Mouse (Mus musculus) MEL (cell line): ENCODE measurements around the gene Mrm1. TPM values are rescaled to one million over a fixed set of nuclear protein-coding genes. Genes with fewer than 3 reads are reported as not detected.
A peak's percentile ranks its signal among the peaks of the same experiment; 100 is the strongest.

Source experiments
- DNase-seq: peaks from one replicate; pipeline ENCODE4 v3.0.0; 2011; ENCODE audit warnings: low read depth, low spot score
- H3K27ac ChIP-seq: 2 replicates; pipeline ENCODE4 v1.5.1; 2012; ENCODE audit warnings: low read depth, mild to moderate bottlenecking, control low read depth, low read length, moderate library complexity; ENCODE audit not compliant: control insufficient read depth
- H3K27me3 ChIP-seq, 2 experiments: fragments of 150-350 bp in 1 of 2; sonication (generic) in 1 of 2; 2 replicates each; pipeline ENCODE4 v1.6.1; 2012; ENCODE audit warnings: low read length in 2 of 2, mild to moderate bottlenecking in 2 of 2, improper control_type of control experiment in 1 of 2, moderate library complexity in 1 of 2; ENCODE audit not compliant: insufficient read depth in 2 of 2, control insufficient read depth in 1 of 2
- H3K36me3 ChIP-seq, 2 experiments: 2 replicates each; pipeline ENCODE4 v1.6.1; 2012 to 2014; ENCODE audit warnings: low read length in 2 of 2, improper control_type of control experiment in 1 of 2, inconsistent platforms in 1 of 2, mild to moderate bottlenecking in 1 of 2; ENCODE audit not compliant: insufficient read depth in 2 of 2, control insufficient read depth in 1 of 2
- H3K4me1 ChIP-seq, 2 experiments: fragments of 150-350 bp in 1 of 2; sonication (generic) in 1 of 2; 2 replicates each; pipeline ENCODE4 v1.6.1; 2012; ENCODE audit warnings: low read length in 2 of 2, improper control_type of control experiment in 1 of 2, mild to moderate bottlenecking in 1 of 2; ENCODE audit not compliant: insufficient read depth in 2 of 2, control insufficient read depth in 1 of 2
- H3K4me3 ChIP-seq, 2 experiments: fragments of 150-350 bp in 1 of 2; sonication (generic) in 1 of 2; 2 replicates each; pipeline ENCODE4 v1.5.1; 2012; ENCODE audit warnings: low read depth in 2 of 2, low read length in 2 of 2, mild to moderate bottlenecking in 2 of 2, moderate library complexity in 2 of 2, control low read depth in 1 of 2, improper control_type of control experiment in 1 of 2; ENCODE audit not compliant: control insufficient read depth in 1 of 2, insufficient read depth in 1 of 2
- H3K79me2 ChIP-seq: 2 replicates; pipeline ENCODE4 v1.6.1; 2012; ENCODE audit warnings: mild to moderate bottlenecking, low read length, moderate library complexity; ENCODE audit not compliant: control insufficient read depth, poor library complexity, insufficient read depth
- H3K9ac ChIP-seq: 2 replicates; pipeline ENCODE4 v1.6.1; 2012; ENCODE audit warnings: low read depth, mild to moderate bottlenecking, control low read depth, low read length, moderate library complexity; ENCODE audit not compliant: control insufficient read depth, poor library complexity, severe bottlenecking
- H3K9me3 ChIP-seq: fragments of 150-350 bp; sonication (generic); replicated peaks from 2 replicates; pipeline ENCODE4 v1.6.1; 2012; ENCODE audit warnings: mild to moderate bottlenecking, low read length, improper control_type of control experiment, moderate library complexity; ENCODE audit not compliant: insufficient read depth
- CHD1 ChIP-seq: IDR thresholded peaks from 2 replicates; pipeline ENCODE4 v1.6.1; 2012; ENCODE audit warnings: low read depth, mild to moderate bottlenecking, inconsistent platforms, low read length, improper control_type of control experiment
- CTCF ChIP-seq, 3 experiments: IDR thresholded peaks in 2 of 3; conservative IDR thresholded peaks in 1 of 3; 2 replicates each; pipeline ENCODE4 v1.5.1; 2011 to 2012; ENCODE audit warnings: low read length in 3 of 3, low read depth in 2 of 3, mild to moderate bottlenecking in 2 of 3, improper control_type of control experiment in 1 of 3, inconsistent platforms in 1 of 3, mixed read lengths in 1 of 3, moderate library complexity in 1 of 3; ENCODE audit not compliant: control insufficient read depth in 1 of 3, insufficient read depth in 1 of 3, poor library complexity in 1 of 3, severe bottlenecking in 1 of 3
- E2F4 ChIP-seq: IDR thresholded peaks from 2 replicates; pipeline ENCODE4 v1.6.1; 2011; ENCODE audit warnings: low read depth, low read length, improper control_type of control experiment, borderline replicate concordance
- ETS1 ChIP-seq: IDR thresholded peaks from 2 replicates; pipeline ENCODE4 v1.6.1; 2012; ENCODE audit warnings: low read depth, mild to moderate bottlenecking, inconsistent platforms, low read length, improper control_type of control experiment, moderate library complexity
- GABPA ChIP-seq: IDR thresholded peaks from 2 replicates; pipeline ENCODE4 v1.6.1; 2012; ENCODE audit warnings: low read depth, mild to moderate bottlenecking, inconsistent platforms, low read length, improper control_type of control experiment, moderate library complexity
- JUND ChIP-seq: IDR thresholded peaks from 2 replicates; pipeline ENCODE4 v1.6.1; 2011; ENCODE audit warnings: low read depth, mild to moderate bottlenecking, improper control_type of control experiment, low read length
- KAT2A ChIP-seq: conservative IDR thresholded peaks from 2 replicates; pipeline ENCODE4 v1.6.1; 2012; ENCODE audit warnings: low read depth, low read length, improper control_type of control experiment, inconsistent platforms
- MAFK ChIP-seq: IDR thresholded peaks from 2 replicates; pipeline ENCODE4 v1.6.1; 2011; ENCODE audit warnings: low read depth, mild to moderate bottlenecking, low read length, improper control_type of control experiment, borderline replicate concordance
- MAZ ChIP-seq: IDR thresholded peaks from 2 replicates; pipeline ENCODE4 v1.6.1; 2012; ENCODE audit warnings: low read depth, mild to moderate bottlenecking, inconsistent platforms, low read length, improper control_type of control experiment
- MXI1 ChIP-seq: IDR thresholded peaks from 2 replicates; pipeline ENCODE4 v1.6.1; 2011; ENCODE audit warnings: mild to moderate bottlenecking, low read depth, low read length, improper control_type of control experiment
- MYB ChIP-seq: IDR thresholded peaks from 2 replicates; pipeline ENCODE4 v1.6.1; 2011; ENCODE audit warnings: mild to moderate bottlenecking, low read depth, low read length, improper control_type of control experiment
- NELFE ChIP-seq: IDR thresholded peaks from 2 replicates; pipeline ENCODE4 v1.6.1; 2011; ENCODE audit warnings: low read depth, low read length, improper control_type of control experiment
- NRF1 ChIP-seq: IDR thresholded peaks from 2 replicates; pipeline ENCODE4 v1.6.1; 2014; ENCODE audit warnings: low read depth, mild to moderate bottlenecking, inconsistent platforms, low read length, improper control_type of control experiment, moderate library complexity; ENCODE audit not compliant: poor library complexity, insufficient read depth, severe bottlenecking
- POLR2A ChIP-seq, 2 experiments: IDR thresholded peaks; 2 replicates each; pipeline ENCODE4 v1.6.1; 2011 to 2012; ENCODE audit warnings: low read length in 2 of 2, mild to moderate bottlenecking in 2 of 2, control low read depth in 1 of 2, improper control_type of control experiment in 1 of 2, low read depth in 1 of 2, moderate library complexity in 1 of 2; ENCODE audit not compliant: control insufficient read depth in 1 of 2, insufficient read depth in 1 of 2, poor library complexity in 1 of 2
- RAD21 ChIP-seq: IDR thresholded peaks from 2 replicates; pipeline ENCODE4 v1.6.1; 2011; ENCODE audit warnings: mild to moderate bottlenecking, low read depth, low read length, improper control_type of control experiment
- RCOR1 ChIP-seq: IDR thresholded peaks from 2 replicates; pipeline ENCODE4 v1.6.1; 2012; ENCODE audit warnings: low read depth, mild to moderate bottlenecking, inconsistent platforms, low read length, improper control_type of control experiment
- SIN3A ChIP-seq: IDR thresholded peaks from 2 replicates; pipeline ENCODE4 v1.6.1; 2012; ENCODE audit warnings: low read length, improper control_type of control experiment, inconsistent platforms
- SMC3 ChIP-seq: IDR thresholded peaks from 2 replicates; pipeline ENCODE4 v1.6.1; 2011; ENCODE audit warnings: low read depth, low read length, improper control_type of control experiment
- TBP ChIP-seq: IDR thresholded peaks from 2 replicates; pipeline ENCODE4 v1.8.0; 2011; ENCODE audit warnings: low read depth, low read length, improper control_type of control experiment
- UBTF ChIP-seq: IDR thresholded peaks from 2 replicates; pipeline ENCODE4 v1.6.1; 2012; ENCODE audit warnings: low read depth, mild to moderate bottlenecking, inconsistent platforms, low read length, improper control_type of control experiment, moderate library complexity, borderline replicate concordance; ENCODE audit not compliant: insufficient read depth
- ZC3H11A ChIP-seq: IDR thresholded peaks from 2 replicates; pipeline ENCODE4 v1.6.1; 2012; ENCODE audit warnings: low read depth, mild to moderate bottlenecking, inconsistent platforms, low read length, improper control_type of control experiment
- ZKSCAN1 ChIP-seq: IDR thresholded peaks from 2 replicates; pipeline ENCODE4 v1.6.1; 2012; ENCODE audit warnings: low read depth, mild to moderate bottlenecking, inconsistent platforms, low read length, improper control_type of control experiment, moderate library complexity
- ZMIZ1 ChIP-seq: IDR thresholded peaks from 2 replicates; pipeline ENCODE4 v1.6.1; 2012; ENCODE audit warnings: low read depth, mild to moderate bottlenecking, inconsistent platforms, low read length, improper control_type of control experiment, moderate library complexity
- polyA plus RNA-seq, 2 experiments: library from polyadenylated mRNA; stranded (reverse) in 1 of 2; unstranded in 1 of 2; fragments of >175 nt in 1 of 2; fragments of >200 nt in 1 of 2; gene quantifications; 2 replicates each; pipeline versions ENCODE4 v1.2.1 to v1.2.4; 2012; ENCODE audit warnings: low replicate concordance in 2 of 2, low read depth in 1 of 2; ENCODE audit not compliant: insufficient read length in 2 of 2, insufficient read depth in 1 of 2, missing spikeins in 1 of 2
- total RNA-seq: library from RNA; depleted of rRNA; stranded (reverse); fragments of 300-350 nt; gene quantifications from 2 replicates; pipeline ENCODE4 v1.2.3, GENCODE M21; 2012

Gene Mrm1
- total and polyA plus RNA-seq, 3 experiments = 23.2 to 41.6 TPM; not detected in 1

GRCm38 (mm10) chr11:84794496-84795113, 24.7 kb downstream of the Mrm1 start:
- no peaks in the 10 kb centered on the region for H3K79me2 ChIP-seq
- DNase-seq = peak; percentile 83
- no peaks in the 10 kb centered on the region for H3K36me3 ChIP-seq
- H3K27me3 ChIP-seq = peaks cover 4 to 7% of the 10 kb centered on the region in 2 experiments; a peak in 2 of 4 replicates
- H3K27ac ChIP-seq = no peak overlapping the region
- peak; percentile 93 for TF ChIP-seq SMC3
- peak; percentile 91 for TF ChIP-seq ZC3H11A
- no peak for TF ChIP-seq MAFK
- 0 out of 2 replicates have a peak, but pooled peaks have one; percentile 22 for TF ChIP-seq MAZ
- TF ChIP-seq SIN3A = 0 out of 2 replicates have a peak, but pooled peaks have one; percentile 43
- no peak for TF ChIP-seq RCOR1
- peak; percentile 85 to 100 (median 99) for TF ChIP-seq CTCF (IDR thresholded peaks at IDR 0.05 in 2 of 3, conservative IDR thresholded peaks at IDR 0.05 in 1 of 3; ENCODE audit: control insufficient read depth in 1 of 3, insufficient read depth in 1 of 3, low read depth in 2 of 3, low read length in 3 of 3, poor library complexity in 1 of 3, severe bottlenecking in 1 of 3)
- TF ChIP-seq JUND = no peak
- TF ChIP-seq RAD21 = peak; percentile 99
- no peak for TF ChIP-seq ETS1
- H3K9me3 ChIP-seq = no peaks in the 10 kb centered on the region
- H3K4me3 ChIP-seq = 0 out of 4 replicates have a peak overlapping the region, but pooled peaks of 1 of the 2 experiments have one; percentile 12
- H3K9ac ChIP-seq = no peak overlapping the region
- H3K4me1 ChIP-seq = no peaks in the 10 kb centered on the region

DNA sequence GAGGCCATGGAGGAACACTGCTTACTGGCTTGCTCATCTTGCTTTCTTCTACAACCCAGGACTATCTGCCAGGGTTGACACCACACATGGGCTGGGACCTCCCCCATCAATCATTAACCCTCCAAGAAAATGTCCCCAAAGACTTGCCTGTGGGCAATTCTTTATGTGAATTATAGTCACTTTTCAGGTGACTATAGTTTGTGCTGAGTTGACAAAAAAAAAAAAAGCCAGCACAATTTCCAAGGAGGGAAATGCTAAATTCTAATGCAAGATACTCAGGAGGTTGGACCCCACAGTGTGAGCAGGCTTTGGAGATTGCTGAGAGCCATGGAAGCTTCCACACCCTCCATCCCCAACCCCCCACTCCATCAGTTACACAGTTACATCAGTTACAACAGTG, 25.8 kb downstream of the Mrm1 start:
- H3K9ac ChIP-seq = no peak overlapping the region
- H3K27me3 ChIP-seq = peaks cover 6 to 12% of the 10 kb centered on the region in 2 experiments; a peak in 3 of 4 replicates
- DNase-seq = no peak
- H3K4me3 ChIP-seq = no peak overlapping the region
- H3K9me3 ChIP-seq = no peaks in the 10 kb centered on the region
- no peak overlapping the region for H3K27ac ChIP-seq
- H3K36me3 ChIP-seq = no peaks in the 10 kb centered on the region
- no peaks in the 10 kb centered on the region for H3K79me2 ChIP-seq
- TF ChIP-seq RAD21 (no peak), ZKSCAN1 (no peak), NELFE (no peak), NRF1 (no peak), ZMIZ1 (no peak), RCOR1 (no peak), GABPA (no peak), MXI1 (no peak), TBP (no peak), JUND (no peak), POLR2A (IDR thresholded peaks at IDR 0.05; ENCODE audit: control insufficient read depth in 1 of 2, insufficient read depth in 1 of 2, low read depth in 1 of 2, low read length in 2 of 2, poor library complexity in 1 of 2) (no peak), KAT2A (no peak), MYB (no peak), E2F4 (no peak), CHD1 (no peak), UBTF (no peak)
- no peaks in the 10 kb centered on the region for H3K4me1 ChIP-seq
